Mouse (Mus musculus) inflammation-experienced regulatory T-cells, adult 6 months (primary cell): ENCODE data around the gene Rbm20. TPM values are rescaled to one million over a fixed set of nuclear protein-coding genes. Genes with fewer than 3 reads are reported as not detected.
"Not testable (repeated sequence)": the region's sequence is repeated elsewhere in the genome, so short reads cannot be mapped to it uniquely, and the experiment has no call there.

Experiments
- ATAC-seq: one replicate; pipeline ENCODE4 v1.8.0; 2017
- polyA plus RNA-seq, 3 experiments: library from polyadenylated mRNA; unstranded; fragments of 100-300 nt; shearing (Covaris generic); gene quantifications; one replicate each; pipeline ENCODE4 v1.2.1; 2017

The Rbm20 gene
- polyA plus RNA-seq = under 1 TPM; 0.15 to 0.20 (median 0.15) TPM

DNA sequence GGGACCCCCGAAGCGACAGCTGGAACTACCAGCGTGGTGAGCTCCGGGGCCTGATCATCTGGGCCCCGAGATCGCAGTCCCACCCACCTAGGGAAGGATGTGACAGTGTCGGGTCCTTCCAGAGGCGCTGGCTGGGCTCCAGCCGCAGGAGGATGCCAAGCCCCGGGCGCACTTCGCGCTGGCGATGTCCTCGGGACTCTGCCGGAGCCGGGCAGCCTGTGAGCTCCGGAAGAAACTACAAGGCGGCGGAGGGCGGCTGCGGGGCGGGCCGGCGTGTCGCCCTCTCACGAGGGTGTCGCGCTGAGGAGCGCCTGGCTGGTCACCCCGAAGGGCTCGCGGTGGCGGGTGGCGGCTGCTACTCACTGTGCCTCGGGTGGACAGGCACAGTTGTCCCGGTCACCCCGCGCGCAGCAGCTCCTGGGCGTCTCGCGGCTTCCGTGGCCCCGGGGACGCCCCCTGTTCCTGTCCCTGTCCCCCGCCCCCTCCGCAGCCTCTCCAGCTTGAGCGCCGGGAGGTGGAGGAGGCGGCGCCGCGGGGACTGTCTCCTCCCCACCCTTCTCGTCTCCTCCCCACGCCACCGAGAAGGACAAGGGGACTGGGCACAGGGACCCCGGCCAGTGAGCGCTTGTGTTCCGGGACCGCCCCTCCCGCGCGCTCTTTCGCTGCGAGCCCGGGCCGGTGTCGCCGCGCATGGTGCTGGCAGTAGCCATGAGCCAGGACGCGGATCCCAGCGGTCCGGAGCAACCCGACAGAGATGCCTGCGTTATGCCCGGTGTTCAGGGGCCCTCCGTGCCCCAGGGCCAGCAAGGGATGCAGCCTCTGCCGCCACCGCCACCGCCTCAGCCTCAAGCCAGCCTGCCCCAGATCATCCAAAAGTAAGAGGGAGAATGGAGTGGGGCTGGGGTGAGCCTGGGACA lies at the start of gene Rbm20:
Gene Rbm20, plus strand, starts transcription at position 589 of the 917 bp plus-strand sequence.
- no peak for ATAC-seq

DNA sequence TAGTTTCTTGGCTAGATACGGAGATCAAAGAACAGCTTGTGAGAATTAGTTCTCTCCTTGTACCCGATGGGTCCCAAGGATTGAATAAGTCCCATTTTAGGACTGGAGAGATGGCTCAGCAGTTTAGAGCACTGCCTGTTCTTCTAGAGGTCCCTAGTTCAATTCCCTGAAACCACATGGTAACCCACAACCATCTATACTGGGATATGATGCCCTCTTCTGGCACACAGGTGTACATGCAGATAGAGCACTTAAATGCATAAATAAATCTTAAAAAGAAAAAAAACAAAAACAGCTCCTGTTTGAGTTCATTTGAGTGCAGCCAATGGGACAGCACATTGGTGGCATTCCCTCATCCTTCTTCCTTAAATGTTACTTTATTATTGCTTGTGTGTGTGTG lies 39.1 kb upstream of the Rbm20 start:
- ATAC-seq = no peak

DNA sequence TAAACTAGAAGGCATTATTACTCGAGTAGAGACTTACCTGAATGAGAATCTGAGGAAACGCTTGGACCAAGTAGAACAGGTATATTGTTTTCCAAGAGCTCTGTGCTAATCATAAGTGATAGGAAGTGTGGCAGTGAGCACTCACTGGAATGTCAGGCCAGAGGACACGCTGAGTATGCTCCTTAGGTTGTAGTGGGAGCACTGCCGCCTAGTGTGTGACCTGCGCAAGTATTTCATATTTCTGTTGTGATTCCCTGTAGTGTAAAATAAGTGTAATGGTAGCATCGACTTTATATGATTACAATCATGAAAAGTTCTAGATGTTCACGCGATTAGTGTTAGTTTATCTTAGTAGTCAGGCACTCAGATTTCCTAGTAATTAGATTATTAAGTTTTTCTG lies 38.4 kb upstream of the Rbm20 start:
- ATAC-seq = no peak

DNA sequence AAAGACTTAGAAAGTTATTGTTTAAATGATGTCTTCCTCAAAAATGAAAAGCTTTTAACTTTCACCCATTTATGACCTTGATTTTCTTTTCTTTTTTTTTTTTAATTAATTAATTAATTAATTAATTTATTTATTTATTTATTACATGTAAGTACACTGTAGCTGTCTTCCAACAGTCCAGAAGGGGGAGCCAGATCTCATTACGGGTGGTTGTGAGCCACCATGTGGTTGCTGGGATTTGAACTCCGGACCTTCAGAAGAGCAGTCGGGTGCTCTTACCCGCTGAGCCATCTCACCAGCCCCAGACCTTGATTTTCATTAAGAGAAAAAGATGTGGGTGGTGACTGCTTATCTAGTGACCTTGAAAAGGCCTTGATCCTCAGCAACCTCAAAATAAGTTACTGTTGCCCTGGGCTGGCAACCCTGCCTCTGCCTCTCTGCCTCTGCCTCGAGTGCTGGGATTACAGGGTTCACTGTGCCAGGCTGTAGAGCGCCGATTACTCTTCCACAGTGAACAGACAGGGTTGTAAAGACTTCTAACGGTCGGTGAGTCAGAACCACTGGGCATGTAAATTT lies 33.0 kb upstream of the Rbm20 start:
- ATAC-seq = no peak

DNA sequence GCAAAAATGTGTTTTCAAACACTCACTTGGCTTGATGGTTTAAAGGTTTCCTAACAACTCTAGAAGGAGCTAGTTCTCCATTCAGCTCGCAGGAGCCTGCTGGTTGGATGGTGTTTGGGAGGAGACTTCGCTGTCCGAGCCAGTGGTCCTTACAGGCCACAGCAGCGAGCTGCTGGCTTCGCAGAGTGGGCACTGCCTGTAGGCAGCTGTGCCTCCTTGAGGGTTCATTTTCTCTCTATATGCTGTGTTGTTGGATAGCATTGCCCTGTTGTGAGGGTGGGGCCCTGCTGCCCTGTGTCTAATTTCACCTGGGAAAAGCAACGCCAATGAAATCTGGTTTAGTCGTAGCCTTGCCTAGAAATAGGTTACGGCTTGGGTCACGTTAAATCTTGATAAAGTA lies 29.8 kb upstream of the Rbm20 start:
- ATAC-seq = no peak

DNA sequence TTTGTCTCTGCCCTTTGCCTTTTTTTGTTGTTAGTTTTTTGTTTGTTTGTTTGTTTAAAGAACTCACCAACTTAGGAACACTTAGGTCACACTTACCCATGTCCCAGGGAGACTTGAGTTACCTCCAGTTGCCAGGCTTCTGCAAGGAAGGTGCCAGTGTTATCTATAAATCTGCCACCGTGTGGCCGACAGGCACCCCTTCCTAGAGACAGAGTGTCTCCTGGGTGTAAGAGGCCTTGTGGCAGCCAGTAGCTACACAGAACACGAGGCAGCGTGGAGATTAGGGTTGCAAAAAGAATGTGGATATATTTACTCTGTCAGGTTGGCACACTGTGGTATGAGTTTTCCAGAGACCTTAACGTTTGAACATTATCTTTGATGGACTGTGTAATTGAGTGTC lies 29.1 kb upstream of the Rbm20 start:
- ATAC-seq = no peak

DNA sequence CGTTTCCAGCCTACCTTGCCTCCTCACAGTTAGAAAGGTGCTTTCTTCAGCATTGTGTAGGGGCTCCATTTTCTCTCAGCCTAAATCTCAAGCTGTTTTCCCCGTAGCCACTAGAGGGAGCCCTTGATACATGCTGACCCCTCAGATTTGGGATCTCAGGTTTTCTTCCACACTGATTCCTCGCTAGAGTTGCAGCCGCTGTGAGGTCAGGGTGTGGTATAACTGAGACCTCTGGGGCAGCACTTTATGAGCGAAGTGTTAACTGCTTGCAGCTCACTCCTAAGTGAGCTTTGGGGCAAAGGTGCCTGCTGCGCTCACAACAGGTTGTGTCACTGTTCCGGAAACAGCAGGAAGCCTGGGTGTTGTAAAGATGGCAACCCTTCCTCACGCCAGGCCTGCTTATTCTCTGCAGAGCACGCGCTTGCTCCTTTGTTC lies 28.3 kb upstream of the Rbm20 start:
- no peak for ATAC-seq

DNA sequence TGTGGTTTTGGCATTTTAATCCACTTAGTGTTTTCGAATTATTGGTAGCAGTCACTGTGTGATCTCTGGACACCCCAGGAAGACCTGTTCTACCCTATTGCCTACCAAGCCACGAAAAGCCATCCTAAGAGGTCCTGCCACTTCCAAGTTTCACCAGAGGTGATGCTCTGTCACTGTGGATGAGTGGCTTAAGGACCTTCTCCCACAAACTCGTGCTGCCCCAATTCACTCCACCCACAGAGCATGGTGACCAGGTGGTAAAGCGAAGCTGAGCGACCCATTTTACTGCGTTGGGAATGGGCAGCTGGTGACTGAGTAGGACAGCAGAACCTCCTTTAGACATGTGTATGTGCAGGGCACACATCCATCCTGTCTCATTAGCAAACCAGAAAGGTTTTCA lies 27.7 kb upstream of the Rbm20 start:
- ATAC-seq = no peak

DNA sequence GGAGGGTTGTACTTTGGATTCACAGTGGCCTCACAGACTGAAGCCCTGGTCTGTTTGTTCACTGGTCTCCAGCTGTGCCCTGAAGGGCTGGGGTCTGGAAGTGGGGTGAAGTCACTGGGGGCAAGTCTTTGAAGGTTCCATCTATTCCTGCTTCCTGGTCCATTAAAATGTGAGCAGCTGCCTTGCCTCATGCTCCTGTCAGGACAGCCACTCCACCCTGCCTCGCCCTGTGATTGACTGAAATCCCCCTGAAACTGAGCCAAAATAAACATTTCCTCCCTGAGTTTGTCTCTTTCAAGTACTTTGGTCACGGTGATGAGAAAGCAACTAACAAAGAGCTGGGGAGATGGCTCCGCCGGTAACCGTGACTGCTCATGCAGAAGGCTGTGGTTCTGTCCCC lies 27.3 kb upstream of the Rbm20 start:
- no peak for ATAC-seq

DNA sequence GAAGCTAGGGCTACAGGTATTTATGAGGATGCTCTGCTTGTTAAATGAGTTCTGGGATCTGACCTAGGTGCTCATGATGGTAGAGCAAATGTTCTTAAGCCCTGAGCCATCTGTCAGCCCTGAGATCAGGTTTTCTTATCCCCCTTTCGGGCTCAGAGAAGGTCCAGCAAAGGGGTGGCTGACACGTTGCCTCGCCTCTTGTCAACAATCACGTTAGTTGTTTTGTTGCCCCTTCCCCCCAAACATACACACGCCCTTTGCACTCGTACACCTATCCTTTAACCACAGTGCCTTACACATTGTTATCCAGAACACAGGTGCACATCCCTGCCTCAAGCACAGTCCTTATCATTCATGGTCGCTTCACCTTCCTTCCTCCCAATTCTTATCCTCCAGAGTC lies 26.2 kb upstream of the Rbm20 start:
- ATAC-seq = no peak

DNA sequence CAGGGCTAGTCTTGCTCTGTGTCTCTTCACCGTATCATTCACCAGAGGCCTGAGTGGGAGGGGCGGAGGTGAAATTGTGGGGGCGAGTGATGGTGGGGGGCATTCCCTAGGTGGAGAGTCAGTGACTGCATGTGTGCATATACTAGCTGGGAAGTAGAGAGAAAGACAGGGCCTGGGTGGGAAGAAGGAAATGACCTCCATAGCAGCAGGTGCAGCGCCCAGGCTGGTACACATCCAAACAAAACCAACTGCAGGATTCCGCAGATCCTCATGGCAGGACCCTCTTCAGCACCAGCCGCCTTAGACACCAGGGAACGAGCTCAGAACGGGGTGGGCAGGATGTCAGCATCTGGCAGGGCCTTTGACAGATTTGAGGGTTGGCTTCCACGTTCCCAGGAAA lies 24.8 kb upstream of the Rbm20 start:
- ATAC-seq = no peak

DNA sequence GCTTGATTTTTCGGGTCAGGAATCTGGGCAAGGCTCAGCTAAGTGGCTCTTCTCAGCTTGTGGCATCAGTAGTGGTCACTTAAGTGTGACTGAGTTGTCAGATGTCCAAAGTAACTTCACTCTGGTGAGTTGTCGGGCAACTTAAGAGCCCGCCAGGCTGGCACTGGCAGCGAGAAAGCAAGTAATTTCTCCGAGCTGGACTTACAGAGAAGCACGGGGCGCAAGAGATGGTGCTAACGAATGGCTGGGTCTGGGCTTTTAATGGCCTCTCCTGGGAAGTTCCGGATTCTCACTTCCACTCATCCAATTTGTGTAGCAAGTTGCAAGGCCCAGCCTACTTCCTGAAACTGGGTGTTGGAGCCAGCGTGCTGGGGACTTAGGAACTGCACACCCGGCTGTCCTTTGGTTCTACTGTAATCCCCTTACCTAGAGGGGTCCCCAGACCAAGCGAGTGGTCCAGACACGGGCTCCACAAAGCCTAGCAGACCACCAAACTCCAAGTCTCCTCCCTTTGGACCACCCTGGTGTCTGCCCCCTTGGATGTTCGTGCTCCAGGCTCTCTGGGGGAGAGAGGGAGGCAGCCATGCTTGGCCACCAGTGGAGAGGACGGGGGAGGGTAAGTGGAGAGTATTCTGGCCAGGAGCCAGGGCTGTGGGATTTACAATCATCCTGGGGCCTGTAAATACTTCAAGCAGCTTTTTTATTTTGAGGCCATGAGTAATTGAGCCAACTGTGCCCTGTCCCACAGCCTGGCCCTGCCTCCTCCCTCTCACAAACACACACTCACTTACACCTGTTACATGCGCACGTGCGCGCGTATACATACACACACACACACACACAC lies 23.3 kb upstream of the Rbm20 start:
- ATAC-seq = no peak

DNA sequence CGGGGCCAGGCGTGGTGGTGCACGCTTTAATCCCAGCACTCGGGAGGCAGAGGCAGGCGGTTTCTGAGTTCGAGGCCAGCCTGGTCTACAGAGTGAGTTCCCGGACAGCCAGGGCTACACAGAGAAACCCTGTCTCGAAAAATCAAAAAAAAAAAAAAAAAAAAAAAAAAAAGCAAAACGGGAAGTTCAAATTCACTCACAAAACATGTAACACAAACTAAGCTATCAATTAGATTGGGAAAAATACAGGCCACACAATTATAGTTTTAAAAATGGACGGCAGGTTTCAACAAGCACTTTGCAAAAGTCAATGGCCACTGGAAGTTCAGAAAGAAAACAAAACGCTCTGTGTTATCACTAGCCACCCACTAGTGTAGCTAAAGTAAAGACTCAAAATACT lies 20.7 kb upstream of the Rbm20 start:
- ATAC-seq = not testable (repeated sequence)

DNA sequence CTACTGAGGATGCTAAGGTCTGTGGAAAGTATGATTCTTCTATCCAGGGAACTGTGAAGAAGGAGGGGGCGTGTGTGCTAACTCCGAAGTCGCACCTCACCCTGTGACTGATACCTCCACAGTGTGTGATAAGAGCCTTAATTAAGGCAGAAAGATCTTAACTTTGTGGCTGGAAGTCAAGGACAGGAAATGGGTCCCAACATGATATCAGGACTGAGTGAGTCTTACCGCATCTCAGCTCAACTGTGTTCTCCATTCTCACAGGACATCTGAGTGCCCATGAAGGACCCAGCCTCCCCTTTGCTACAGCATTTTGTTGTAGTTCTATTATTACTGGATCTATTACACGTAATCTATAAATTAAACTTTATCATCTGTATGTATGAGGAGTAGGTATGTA lies 19.7 kb upstream of the Rbm20 start:
- ATAC-seq = no peak

DNA sequence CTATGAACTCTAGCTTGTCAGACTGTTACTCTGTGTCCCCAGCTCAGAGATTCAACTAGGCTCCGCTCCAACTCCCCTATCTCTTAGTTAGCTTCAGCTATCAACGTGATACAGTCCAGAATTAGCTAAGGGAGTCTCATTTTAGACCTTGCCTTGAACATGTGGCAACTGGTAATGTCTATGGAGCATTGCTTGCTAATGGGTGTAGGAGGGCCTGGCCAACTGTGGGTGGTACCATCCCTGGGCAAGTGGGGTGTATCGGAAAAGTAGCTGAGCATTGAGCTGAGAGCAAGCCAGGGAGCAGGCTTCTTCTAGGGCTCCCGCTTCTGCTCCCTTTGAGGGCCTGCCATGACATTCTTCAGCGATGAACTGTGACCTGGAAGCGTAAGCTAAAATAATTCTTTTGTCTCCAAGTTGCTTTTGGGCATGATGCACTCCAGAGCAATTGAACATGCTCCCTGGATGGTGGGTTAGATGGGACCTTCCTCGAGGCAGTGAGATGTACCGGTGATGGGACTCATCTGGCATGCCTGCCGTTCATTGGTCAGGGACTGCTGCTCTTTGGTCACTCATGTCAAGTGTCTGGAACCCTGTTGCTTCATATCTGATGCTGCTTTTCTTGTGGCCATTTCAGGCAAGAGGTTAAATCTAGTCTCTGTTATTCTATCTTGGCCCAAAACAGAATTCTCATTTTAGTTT lies 16.2 kb upstream of the Rbm20 start:
- ATAC-seq = no peak

DNA sequence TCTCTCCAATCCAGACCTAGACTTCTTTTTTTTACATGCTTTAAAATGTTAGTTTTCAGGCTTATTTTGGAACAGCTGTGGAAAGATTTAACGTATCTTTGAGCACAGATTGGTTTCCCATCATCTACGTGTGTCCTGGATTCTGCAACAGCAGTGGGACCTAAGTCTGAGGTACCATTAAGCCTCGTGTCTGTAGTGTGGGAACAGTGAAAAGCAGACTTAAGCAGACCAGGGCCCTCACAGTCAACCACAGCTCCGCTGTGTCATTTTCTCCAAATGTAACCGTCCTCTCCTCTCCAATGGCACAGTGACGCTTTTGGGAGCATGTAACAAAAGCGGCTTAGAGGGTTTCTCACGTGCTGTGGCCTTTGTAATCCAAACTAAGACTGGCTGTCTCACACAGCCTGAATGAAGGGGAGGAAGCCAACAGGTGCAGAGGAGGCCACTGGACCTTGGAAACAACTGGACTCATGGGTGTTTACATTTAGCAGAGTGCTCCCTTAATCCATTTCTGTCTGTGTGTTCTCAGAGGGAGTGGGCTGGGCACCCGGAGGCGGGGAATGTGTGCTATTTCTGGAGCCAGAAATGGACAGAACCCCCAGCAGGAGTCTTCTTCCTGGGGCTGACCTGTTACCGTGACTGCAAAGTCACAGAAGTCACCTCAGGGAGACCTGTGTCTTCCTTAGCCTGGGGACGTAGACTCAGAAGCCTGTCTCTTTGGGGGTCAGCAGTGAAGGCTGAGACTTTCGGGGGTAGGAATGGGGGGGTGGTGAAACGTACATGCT lies 15.0 kb upstream of the Rbm20 start:
- no peak for ATAC-seq

DNA sequence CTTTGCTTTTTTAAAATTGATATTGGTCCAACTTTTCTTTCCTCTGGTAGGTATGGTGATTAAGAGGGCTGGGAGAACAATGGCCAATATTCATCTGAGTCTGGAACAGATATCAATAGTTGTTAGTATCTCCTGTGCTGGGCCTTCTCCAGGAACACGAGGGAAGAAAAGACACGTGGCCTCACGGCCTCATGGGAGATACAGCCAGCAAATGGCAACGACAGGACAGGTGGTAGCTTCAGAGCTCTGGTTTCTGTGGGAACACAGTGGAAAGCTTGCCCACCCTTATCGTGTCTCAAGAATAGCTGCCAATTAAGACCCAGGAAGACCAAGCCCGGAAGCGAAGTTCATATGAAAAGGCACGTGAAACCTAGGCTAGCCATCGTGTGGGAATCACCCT lies 12.3 kb upstream of the Rbm20 start:
- no peak for ATAC-seq

DNA sequence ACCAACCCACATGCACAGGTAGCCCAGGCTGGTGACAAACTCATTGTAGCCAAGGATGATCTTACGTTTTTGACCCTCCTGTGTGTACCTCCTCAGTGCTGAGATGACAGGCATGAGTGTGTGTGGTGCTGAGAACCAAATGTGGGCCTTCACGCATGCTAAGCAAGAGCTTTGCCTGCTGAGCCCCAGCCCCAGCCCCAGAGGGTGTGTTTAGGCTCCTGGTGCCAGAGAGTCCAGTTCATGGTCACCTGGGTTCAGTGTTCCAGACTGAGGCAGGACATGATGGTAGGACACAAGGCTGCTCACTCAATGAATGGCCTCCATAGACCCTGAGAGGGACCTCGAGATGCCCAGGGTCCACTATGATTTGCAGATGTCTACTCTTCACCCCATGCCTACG lies 11.7 kb upstream of the Rbm20 start:
- no peak for ATAC-seq

DNA sequence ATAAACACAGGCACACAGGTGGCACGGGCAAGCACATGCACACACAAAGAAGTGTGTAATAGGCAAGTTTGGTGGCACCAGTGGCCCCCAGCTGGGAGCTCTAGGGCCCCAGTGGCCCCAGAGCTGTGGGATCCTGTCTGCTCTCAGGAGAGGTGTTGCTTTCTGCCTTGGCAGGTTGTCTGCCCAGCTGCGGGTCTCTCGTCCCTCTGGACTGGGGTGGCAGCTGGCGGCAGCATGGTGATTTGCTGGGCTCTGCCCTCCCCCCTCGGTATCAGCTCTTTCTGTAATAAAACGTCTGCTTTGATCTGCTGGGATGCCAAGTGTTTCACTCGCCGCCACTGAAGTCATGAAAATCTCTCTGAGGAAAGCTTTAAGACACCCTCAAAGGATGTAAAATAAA lies 10.4 kb upstream of the Rbm20 start:
- ATAC-seq = no peak

DNA sequence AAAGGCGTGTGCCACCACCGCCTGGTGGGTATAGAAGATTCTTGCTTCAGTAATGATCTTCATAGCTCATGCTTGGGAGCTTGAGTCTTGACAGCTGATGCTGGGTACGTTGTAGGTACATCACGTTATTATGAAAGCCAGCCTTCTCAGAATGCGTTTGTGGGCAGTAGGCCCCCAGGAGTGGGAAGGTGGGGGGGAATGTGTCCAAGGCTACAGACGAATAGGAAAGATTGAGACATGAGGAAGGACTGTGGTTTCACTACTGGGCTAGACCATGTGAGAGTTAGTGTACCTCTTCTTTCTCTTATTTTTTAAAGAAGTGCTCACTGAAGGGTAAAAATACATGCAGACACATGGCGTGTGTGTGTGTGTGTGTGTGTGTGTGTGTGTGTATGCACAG lies 8.3 kb upstream of the Rbm20 start:
- ATAC-seq = no peak

DNA sequence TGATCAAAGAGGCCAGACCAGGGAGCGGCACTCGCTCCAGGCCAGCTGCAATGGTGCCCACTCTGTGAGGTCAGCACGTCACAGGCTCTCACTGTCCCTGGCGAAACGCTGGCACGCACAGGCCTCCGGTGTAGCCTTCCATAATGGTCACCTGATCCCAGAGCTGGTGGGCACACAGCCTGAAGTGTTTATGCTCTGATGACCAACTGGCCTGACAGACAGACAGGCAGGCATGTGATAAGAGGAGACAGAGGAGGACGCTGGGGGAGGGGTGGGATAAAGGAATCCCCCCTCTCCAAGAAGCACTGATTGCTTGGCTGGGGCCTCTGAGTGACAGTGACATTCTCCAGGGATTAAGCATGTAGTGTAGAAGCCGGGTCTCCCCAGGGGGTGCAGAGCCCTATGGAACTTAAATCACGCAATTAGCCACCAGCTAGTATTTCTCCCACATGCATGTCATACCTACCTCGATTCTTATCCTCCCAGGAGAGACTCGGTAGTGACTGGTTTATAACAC lies 6.4 kb upstream of the Rbm20 start:
- no peak for ATAC-seq

DNA sequence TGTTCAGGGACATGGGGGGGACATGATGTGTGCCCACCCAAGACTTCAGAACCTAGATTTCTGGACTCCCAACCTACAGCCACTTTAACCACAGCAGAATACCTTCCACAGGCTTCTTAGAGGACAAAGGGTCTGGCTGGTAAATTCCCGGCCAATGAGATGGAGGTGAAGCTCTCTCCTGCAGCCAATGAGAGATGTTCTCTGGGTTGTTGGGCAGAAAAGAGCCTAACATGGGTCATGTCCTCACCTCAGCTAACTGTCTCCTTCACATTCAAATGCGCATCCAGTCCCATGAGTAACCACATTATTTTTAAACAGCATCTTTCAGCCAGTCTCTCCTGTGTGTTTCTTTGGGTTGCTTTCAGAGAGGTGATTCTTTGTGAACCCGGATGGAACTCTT lies 5.7 kb upstream of the Rbm20 start:
- ATAC-seq = no peak
